Mouse (Mus musculus): ENCODE measurements around the gene Gm11084.
"Not testable (repeated sequence)": the region's sequence is repeated elsewhere in the genome, so short reads cannot be mapped to it uniquely, and the experiment has no call there.

Gm11084 gene

GRCm38 (mm10) chr2:72995346-72996097, 9.0 kb upstream of the Gm11084 start:
- peak; percentile 66 to 79 for DNase-seq (ENCODE audit: low spot score in 2 of 2)

GRCm38 (mm10) chr2:72994165-72994564, 7.6 kb upstream of the Gm11084 start:
- no peak for DNase-seq (ENCODE audit: low spot score in 2 of 2)

- DNase-seq (ENCODE audit: low spot score in 2 of 2), result no peak
These were observed 6.0 kb upstream of the Gm11084 start for GRCm38 (mm10) chr2:72992497-72992896.

- not testable (repeated sequence) for DNase-seq (ENCODE audit: low spot score in 2 of 2)
These were observed 2.4 kb upstream of the Gm11084 start for GRCm38 (mm10) chr2:72988945-72989344.

GRCm38 (mm10) chr2:72985516-72985915, 1.0 kb downstream of the Gm11084 start:
- no peak for DNase-seq (ENCODE audit: low spot score in 2 of 2)

GRCm38 (mm10) chr2:72984806-72985205, 1.7 kb downstream of the Gm11084 start:
- DNase-seq (ENCODE audit: low spot score in 2 of 2), result no peak

- DNase-seq (ENCODE audit: low spot score in 2 of 2), result no peak
These were observed 3.3 kb downstream of the Gm11084 start for GRCm38 (mm10) chr2:72983211-72983610.

- no peak for DNase-seq (ENCODE audit: low spot score in 2 of 2)
These were observed 4.3 kb downstream of the Gm11084 start for GRCm38 (mm10) chr2:72982110-72982785.

GRCm38 (mm10) chr2:72981441-72982109, 4.9 kb downstream of the Gm11084 start:
- no peak for DNase-seq (ENCODE audit: low spot score in 2 of 2)

- DNase-seq (ENCODE audit: low spot score in 2 of 2), result no peak
These were observed 5.5 kb downstream of the Gm11084 start for GRCm38 (mm10) chr2:72981075-72981420.

- peak; percentile 95 to 97 for DNase-seq (ENCODE audit: low spot score in 2 of 2)
These were observed 6.0 kb downstream of the Gm11084 start, which contains the start of gene Sp3 for GRCm38 (mm10) chr2:72980337-72981074. TSS of gene Sp3 (minus strand) at chr2:72980446.

GRCm38 (mm10) chr2:72979659-72980071, 6.9 kb downstream of the Gm11084 start:
- peak; percentile 64 to 65 for DNase-seq (ENCODE audit: low spot score in 2 of 2)

GRCm38 (mm10) chr2:72978901-72979658, 7.4 kb downstream of the Gm11084 start:
- DNase-seq (ENCODE audit: low spot score in 2 of 2), result peak; percentile 76 to 78

GRCm38 (mm10) chr2:72978473-72978872, 8.0 kb downstream of the Gm11084 start:
- DNase-seq (ENCODE audit: low spot score in 2 of 2), result peak in 1 of 2 experiments; percentile 40

- DNase-seq (ENCODE audit: low spot score in 2 of 2), result no peak
These were observed 9.2 kb downstream of the Gm11084 start for GRCm38 (mm10) chr2:72977272-72977671.

GRCm38 (mm10) chr2:72976036-72976435, 10.5 kb downstream of the Gm11084 start:
- no peak for DNase-seq (ENCODE audit: low spot score in 2 of 2)

- no peak for DNase-seq (ENCODE audit: low spot score in 2 of 2)
These were observed 15.7 kb downstream of the Gm11084 start for GRCm38 (mm10) chr2:72970831-72971230.

- no peak for DNase-seq (ENCODE audit: low spot score in 2 of 2)
These were observed 16.2 kb downstream of the Gm11084 start for GRCm38 (mm10) chr2:72970302-72970701.

- DNase-seq (ENCODE audit: low spot score in 2 of 2), result no peak
These were observed 18.0 kb downstream of the Gm11084 start for GRCm38 (mm10) chr2:72968536-72968935.

GRCm38 (mm10) chr2:72965450-72965849, 21.1 kb downstream of the Gm11084 start:
- no peak for DNase-seq (ENCODE audit: low spot score in 2 of 2)

GRCm38 (mm10) chr2:72956415-72956814, 30.1 kb downstream of the Gm11084 start:
- no peak for DNase-seq (ENCODE audit: low spot score in 2 of 2)
